Mouse (Mus musculus) olfactory bulb, adult 2 months (tissue): ENCODE data around the gene Xirp1.

Source experiments
- CTCF ChIP-seq: fragments of 200-500 bp; IDR thresholded peaks from 2 replicates; pipeline ENCODE4 v1.5.1; 2012; ENCODE audit warnings: low read depth, mild to moderate bottlenecking, low read length, moderate library complexity; ENCODE audit not compliant: insufficient read depth
- POLR2A ChIP-seq: fragments of 200-500 bp; IDR thresholded peaks from 2 replicates; pipeline ENCODE4 v1.6.1; 2012; ENCODE audit warnings: mild to moderate bottlenecking, low read depth, low read length, moderate library complexity; ENCODE audit not compliant: insufficient read depth

DNA sequence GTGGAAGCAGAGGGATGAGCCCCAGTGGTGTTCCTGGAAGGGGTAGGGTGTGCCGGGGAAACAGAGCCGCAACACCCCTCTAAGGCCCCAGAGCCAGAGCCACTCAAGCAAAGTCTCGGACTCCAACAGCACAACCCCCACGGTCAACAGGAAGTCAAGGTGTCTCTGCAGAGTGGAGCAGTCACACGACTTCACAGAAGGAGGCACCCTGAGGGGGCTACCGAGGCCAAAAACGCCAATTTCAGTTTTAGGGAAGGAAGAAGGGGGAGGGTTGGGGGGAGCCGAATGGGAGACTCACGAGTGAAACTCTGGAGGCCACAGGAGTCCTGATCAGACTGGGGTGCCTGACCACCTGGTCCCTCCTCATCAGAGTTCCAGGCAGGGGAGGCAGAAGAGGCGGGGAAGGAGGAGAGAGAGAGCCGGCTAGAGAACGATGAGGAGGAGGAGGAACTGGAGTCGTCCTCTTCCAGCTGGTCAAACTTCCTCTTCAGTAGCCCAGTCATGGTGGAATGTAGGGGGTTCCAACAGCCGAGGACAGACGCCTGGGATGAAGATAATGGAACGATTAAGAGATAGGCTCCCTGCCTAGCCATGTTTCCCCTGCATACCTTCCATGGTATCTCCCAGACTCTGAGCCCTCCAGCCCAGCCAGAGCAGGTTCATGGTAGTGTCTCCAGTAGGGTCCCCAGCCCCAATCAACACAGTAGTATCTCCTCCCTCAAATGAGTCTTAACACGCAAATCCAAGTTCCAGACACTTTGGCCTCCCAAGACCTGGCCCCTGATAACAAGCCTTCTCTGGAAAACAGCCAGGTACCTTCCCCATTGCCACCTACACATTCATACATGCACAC, 46.5 kb downstream of the Xirp1 start:
- TF ChIP-seq CTCF: no peak
- TF ChIP-seq POLR2A: no peak
